Mouse (Mus musculus) left cerebral cortex, postnatal 36 days (tissue): Measurements from ENCODE around the gene H2afy2. TPM values are rescaled to one million over a fixed set of nuclear protein-coding genes. Genes with fewer than 3 reads are reported as not detected.
A peak's percentile ranks its signal among the peaks of the same experiment; 100 is the strongest.

Experiments
- DNase-seq, 2 experiments: peaks; one replicate each; pipeline ENCODE4 v3.0.0; 2021 to 2022; ENCODE audit warnings: low spot score in 2 of 2, mixed read lengths in 1 of 2
- intact Hi-C: fragments of 180-260 bp; cut with DNase I; formaldehyde crosslinking; loops from one replicate; pipeline ENCODE4 v1.15.1; 2025
- total RNA-seq, 2 experiments: library from RNA; stranded (reverse); gene quantifications; 2 replicates each; pipeline ENCODE4 v1.2.3; 2021

Gene H2afy2
- 10 to 100 TPM; 26.2 to 26.6 TPM for total RNA-seq

DNA sequence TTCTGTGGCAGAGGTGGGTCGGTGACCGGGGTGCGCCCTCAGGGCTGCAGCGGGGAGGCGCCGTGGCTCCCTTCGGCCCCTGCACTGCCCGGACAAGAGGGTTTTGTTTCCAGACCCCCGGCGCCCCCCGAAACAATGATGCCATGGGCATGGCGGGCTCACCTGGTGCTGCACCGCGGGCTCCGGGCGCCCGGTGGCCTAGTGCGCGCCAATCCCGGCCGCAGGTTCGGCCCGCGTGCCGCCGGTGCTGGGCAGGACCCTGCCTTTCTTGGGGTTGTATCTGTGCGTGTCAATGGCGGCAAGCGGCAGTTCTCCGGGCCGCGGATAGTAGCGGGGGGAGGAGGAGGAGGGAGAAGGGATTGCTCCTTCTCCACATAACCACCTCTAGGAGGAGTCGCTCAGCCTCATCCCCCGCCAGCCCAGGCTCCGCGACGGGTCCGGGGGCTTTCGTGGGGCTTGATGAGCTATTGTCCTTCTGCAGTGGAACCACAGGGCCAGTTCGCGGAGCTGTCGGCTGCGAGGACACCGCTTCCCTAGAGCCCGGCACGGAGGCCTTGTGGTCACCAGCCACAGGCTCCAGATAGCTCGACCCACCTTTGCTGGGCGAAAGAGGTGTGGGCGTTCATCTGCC is at the start of gene H2afy2:
Gene H2afy2, minus strand, starts transcription at position 527 of the 631 bp plus-strand sequence.
- peak; percentile 78 to 83 for DNase-seq
- intact Hi-C loops = loop anchor here (5.0 kb wide), 1 partner anchor 86 kb away; the partner anchor contains the start of gene Tysnd1

DNA sequence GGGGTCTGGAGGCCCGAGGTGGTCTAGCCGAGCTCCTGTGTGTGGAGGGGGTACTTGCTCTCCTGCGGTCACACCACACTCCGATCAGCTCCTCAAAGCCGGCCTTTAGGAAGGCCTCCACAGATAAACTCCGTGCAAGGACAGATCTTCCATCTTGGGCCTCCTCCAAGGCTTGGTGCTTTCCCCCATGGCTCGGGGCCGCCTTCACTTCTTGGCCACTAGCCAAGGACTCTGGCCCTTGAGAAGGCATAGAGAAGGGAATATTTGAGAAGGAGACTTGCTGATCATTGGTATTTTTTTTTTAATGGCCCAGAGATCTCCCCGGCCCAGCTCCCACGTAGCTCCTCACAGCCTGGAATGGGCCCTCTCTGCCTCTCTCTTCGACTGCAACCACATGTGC is 48.8 kb upstream of the H2afy2 start:
- no peak for DNase-seq
- intact Hi-C loops = no loop called here

DNA sequence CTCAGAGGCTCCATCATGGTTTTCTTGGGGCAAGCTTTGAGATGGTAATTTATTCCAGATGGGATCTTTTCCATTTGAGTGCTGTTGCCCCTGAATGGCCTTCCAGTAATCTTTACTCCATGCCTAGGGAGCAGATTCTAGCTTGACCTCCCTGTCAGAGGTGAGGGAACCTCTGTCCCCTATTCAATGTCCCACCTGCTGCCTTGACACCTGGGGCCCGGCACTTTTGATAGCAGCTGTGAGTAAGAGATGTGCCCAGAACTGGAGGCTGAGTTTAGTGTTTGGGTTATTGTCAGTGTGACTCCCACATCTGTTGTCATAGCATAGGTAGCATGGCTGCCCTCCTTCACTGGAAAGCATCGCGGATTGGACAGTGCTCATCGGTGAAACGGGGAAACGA is 47.8 kb upstream of the H2afy2 start:
- intact Hi-C loops = no loop called here

DNA sequence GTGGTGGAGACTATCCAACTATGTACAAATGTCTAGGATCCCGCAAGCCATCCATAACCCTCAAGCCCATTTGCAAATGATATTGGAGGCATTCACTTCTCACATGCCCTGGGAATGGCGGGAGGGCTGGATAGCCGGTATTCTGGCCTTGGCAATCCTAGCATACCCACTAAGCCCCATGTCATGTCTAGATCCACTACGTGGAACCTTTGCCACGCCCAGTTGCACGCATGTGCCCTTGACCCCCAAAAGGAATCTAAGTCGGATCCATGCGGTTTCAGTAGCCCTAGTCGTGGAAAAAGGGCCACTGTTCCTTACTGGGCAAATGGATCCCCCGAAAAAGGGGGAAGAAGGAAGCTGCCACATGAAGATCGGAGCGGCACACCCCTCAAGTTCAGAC is 47.3 kb upstream of the H2afy2 start:
- DNase-seq = no peak
- intact Hi-C loops = no loop called here

More for the DNA sequence above, 47.8 kb upstream of the H2afy2 start:
- no peak for DNase-seq

DNA sequence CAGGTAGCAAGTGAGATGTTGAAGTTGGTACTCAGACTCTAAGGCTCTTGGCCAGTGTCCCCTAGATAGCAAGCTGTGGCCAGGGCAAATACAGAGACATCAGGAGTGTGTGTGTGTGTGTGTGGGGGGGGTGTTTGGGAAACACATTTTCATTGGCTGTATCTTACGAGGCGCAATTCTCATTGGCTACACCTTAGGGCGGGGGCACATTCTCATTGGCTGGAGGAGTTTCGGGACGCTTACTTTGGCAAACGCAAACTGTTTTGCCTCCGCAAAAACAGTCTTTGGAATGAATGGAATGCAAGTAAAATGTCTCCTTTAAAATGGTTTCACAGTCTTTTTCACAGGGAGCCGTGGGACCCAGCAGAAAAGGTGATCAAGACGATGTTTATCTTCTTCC is 46.9 kb upstream of the H2afy2 start:
- intact Hi-C loops = no loop called here

DNA sequence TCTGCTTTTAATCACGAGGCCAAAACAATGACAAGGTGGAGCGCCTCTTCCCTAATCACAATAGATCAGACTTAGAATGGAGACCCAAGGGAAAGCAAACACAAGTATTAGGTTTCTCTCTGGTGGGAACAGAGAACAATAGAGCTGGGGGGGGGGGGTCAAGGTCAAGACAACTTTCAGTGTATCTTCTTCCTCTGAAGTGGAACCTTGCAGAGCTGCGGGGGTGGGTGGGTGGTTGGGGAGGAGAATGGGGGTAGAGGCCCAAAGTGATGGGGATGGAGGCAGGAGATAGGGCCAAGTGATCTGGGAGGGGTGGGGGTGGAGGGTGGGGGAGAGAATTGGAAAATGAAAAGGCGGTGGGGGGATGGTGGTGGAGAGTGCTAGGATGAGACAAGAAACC is 45.1 kb upstream of the H2afy2 start:
- intact Hi-C loops = no loop called here
- no peak for DNase-seq

More for the DNA sequence above, 46.9 kb upstream of the H2afy2 start:
- no peak for DNase-seq

DNA sequence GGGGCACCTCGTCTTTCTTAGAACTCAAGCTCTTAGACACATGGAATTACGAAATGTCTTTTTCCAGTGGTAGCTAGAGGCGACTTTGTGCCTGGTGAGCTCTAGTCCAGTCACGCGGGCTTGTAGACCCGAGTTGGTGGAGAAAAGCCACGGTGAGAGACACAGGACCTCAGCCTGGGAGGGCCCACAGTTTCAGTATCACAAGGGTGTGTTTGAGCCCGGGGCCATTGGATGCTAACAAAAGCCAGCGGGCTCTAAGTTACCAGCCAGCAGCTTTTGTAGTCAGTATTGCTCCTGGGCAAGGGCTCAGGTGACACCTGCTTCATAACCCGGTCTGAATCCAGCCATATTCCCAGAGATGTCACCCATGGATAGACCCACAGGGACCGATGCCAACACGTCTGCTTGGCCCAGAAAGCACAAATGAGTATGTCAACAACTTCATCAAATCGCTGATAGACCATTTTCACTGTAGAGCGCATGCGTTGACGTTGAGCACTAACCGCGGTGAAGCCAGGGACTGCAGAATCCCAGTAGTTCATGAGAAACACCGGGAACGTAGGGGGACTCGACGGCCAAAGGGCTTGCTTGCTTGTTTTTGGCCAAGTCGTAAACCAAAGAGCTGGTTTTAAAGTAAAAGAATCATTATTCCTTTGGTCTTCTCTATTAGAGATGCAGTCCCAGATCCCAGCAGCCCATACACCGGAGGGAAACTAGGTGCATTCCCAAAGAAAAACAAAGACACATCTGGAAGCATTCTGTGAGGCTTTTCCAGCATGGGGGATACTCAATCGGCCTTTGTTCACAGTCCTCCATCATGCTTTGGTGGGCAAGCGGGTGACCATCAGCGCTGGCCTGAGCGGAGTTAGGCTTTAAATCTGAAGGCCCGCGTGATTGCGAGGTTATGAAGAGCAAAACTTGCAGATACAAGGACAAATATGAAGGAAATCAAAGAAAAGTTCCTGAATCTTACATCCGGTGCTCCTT is 44.3 kb upstream of the H2afy2 start:
- no peak for DNase-seq
- intact Hi-C loops = no loop called here

DNA sequence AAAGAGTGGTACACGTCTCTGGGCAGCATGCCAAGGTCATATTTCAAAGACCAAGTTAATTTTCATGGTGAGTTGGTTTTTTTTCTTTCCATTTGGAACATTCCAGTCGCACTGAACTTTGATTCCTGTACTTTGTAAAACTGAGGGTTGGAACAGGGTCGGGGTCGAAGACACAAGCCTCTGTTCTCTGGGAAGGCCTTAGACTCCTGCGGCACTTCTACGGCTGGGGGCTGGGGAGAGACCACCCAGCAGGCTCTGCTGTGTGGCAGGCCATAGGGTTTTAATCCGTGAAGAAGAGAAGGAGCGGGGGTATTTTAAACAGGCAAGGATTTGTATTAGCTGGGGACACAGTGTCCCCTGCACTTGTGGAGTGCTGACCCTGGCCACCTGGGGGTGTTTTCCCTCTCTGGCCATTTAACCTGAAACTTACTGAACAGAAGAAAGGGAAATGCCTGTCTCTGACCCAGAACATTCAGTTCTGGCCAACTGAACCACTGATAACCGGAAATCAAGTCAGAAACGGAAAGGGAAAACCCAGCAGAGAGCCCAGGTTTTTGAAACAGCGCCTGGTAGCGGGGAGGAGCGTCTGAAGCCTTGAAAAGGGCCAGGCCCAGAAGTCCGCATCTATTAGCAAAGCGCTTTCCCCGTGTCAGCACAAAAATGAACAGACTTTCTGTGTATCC is 42.9 kb upstream of the H2afy2 start:
- intact Hi-C loops = no loop called here
- DNase-seq = no peak

DNA sequence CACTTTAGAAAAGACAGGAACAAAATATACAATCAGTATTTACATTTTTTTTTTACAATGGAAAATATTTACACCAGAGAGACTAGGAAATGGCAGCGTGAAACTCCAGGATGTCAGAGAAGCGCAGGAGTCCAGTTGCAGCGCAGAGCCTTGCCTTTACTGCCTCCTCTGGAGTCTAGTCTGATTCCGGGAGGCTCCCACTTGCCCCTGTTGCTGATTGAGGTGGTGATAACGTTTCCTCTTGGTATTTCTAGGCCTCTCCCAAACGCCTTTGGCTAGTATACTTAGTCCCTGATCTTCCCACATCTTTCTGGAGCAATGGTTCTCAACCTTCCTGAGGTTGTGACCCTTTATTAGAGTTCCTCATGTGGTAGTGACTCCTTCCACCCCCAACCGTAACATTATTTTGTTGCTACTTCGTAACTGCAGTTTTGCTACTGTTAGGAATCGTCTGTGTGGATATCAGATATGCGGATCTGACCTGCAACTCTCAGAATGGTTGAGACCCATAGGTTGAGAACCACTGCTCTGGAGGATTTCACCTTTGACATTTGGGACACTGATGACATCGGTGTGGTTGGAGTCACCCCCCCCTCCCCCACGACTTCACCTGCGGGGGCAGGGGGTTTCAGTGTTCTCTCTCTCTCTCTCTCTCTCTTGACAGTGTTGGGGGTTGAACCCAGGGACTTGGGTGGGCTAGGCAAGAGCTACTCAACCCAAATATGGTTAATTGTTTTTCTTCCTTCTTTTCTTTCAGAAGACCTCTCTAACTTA is 42.2 kb upstream of the H2afy2 start:
- intact Hi-C loops = no loop called here

DNA sequence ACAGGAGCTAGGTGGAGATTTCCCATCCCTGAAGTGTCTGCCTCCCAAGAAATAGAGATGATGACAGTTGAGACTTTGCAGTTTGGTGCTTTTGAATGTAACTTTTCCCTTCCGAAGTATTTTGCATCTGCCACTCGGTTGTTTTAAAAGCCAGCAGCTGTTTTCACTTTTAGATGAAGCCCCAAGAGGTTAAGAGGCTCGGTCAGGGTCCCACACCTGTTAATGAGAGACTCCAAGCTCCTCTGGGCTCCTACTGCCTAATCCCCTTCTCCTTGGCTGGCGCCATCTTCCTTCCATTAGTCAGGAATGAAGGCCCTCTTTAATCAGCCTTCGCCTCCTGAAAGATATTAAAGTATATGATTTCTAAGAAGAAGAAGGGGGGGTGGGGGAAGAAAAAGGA is 41.6 kb upstream of the H2afy2 start:
- intact Hi-C loops = no loop called here

More for the DNA sequence above, 42.2 kb upstream of the H2afy2 start:
- no peak for DNase-seq

DNA sequence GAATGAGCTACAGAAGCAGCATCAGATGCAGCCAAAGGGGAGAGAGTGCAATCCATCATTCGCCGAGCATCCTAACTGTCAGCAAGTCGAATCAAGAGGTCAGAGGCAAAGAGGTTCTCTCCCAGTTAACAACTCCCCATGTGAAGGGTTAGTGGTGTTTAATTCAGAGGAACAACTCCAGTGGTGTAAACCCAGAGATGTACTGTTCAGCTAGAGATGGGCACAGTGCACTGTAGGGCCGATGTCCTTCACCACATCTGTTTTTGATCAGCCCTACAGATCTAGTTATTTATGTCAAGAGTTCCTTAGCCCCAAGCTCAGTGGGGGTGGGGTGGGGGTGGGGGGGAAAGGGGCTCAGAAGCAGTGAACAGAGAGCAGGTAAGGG is 39.8 kb upstream of the H2afy2 start:
- intact Hi-C loops = no loop called here
- DNase-seq = no peak

More for the DNA sequence above, 41.6 kb upstream of the H2afy2 start:
- DNase-seq = no peak

DNA sequence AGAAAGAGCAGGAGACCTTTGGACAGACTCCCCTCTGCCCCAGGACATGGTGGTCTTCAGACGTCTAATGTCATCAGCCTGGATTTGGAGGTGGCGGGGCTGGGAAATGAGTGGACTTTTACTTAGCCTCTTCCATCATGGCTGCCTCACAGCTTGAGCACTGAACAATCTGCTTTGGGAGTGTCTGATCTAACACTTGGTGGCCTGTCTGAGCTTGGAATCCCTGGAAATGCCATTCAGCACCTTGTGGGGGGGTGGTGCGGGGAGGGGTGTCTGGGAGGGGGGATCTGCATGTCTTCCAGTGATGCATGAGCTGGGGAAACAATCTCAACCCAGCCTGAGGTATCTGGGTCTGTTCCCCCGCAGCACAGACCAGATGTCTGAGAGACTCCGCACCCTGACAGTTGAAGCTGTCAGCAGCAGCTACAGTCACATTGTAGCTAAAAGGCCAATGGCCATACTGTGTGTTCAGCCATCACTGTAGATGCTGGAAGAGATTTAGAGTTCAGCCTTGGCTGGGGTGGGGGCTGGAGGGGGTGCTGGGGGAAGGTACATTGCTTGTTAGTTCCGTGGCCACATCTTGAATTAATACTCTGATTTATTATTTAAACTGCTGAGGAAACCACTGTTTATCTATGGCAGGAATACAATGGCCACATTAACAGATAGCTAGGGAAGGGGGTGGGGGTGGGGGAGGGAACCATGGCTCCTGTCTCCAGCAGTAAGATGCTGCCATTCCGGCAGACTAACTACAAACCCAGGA is 39.2 kb upstream of the H2afy2 start:
- intact Hi-C loops = no loop called here

DNA sequence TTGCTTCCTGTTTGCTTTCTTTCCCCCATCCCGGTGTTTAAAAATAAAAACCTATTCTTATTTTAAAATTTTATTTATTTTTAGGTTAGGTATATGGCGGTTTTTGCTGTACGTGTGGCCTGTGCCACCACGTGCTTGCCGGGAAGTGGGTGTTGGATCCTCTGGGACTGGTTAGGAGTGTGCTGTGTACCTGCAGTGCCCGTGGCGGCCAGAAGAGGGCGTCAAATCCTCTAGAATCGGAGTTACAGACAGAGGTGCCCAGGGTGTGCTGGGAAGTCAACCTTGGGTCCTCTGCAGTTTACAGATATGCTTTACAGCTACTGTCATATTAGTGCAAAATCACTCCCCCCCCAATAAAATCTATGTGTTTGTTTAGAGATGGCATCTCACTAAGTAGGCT is 36.1 kb upstream of the H2afy2 start:
- no peak for DNase-seq
- intact Hi-C loops = no loop called here

More for the DNA sequence above, 39.2 kb upstream of the H2afy2 start:
- no peak for DNase-seq

DNA sequence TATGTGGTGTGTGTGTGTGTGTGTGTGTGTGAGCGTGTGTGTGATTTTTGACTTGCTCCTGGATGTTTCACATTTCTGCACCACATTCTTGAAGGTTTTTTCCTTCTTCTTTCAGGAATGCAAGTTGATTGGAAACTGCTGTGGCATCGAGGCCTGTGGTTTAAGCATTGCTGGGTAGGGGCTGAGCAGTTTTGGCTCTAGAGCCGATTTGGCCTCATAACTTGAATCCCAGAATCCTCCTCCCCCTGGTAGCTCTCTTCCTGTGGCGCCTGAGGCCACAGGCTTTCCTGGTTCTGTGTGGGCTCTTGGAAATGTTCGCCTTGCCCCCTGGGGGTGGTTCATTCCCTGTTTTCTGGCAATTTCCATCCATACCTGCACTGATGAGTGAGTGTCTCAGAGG is 28.0 kb upstream of the H2afy2 start:
- no peak for DNase-seq
- intact Hi-C loops = no loop called here

DNA sequence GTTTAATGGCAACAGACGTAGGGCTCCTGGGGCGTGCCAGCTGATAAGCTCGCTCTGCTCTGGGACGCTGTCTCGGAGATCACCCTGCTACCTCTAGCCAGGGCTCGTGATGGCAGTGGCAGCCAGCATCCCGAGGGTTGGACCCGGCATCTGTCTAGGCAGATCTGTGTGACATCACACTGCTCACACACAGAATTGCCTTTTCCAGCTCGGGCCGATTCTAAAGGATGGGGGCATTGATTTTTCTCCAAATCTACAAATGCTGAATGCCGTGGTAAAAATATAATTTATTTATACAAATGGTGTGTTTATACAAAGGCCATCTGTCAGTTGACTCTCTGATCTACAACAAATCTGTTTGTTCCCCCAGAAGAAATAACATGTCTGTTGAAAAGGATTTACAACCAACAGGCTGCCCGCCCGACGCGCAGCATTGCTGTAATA is 14.2 kb upstream of the H2afy2 start:
- intact Hi-C loops = no loop called here
- no peak for DNase-seq

DNA sequence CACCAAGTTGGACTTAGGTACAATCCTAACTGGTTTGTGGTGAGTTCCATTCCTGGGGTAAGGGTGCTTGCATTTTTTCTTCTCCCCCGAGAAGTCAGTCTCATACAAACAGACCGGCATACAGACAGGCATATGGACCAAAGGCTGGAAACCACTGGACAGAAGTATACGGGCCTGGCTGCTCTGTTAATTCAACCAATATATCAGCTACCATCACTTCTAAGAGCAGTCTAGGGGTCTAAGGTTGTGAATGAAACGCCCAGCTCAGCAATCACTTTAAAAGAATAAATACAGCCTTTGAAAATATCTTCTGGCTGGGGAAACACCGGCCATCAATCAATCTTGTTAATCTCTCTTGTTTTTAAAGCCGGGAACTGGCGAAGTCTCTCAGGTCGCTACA is 11.5 kb upstream of the H2afy2 start:
- intact Hi-C loops = no loop called here
- no peak for DNase-seq

DNA sequence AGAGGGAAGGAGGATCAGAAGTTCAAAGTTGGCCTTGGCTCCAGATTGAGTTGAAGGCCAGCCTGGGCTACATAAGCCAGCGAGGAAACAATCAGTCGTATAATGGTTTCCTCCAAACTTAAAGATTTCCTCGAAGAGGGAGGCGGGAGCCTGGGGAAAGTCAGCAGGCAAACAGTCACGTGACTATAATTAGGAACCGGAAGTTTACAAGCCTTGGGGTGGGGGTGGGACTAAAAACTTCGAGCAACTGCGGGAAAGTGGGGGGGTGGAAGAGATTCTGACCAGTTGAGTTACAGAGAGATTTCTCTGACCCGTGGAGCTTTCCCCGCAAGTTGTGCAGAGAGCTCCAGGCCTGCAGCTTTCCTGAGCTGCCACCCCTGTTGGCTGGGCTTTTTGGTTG is 11.0 kb upstream of the H2afy2 start:
- DNase-seq = no peak

DNA sequence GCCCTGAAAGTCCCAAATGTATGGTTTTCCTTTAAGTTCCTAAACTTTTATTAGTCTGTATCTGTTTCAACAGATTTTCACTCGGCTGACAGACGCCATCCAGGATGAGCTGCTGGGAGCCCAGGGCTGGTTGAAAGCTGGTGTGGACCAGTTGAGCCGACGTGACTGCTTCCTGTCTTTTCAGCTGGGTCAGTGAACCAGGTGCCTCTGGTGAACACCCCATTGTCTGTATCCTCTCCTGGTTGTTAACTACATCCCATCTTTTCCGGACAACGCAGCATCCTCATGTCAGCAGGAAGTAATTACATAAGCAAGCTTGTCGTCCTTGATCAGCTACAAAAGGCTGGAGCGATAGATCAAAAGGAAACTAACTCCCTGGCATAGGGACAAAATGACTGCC is 9.1 kb upstream of the H2afy2 start:
- intact Hi-C loops = no loop called here
- DNase-seq = no peak

More for the DNA sequence above, 11.0 kb upstream of the H2afy2 start:
- intact Hi-C loops = no loop called here

DNA sequence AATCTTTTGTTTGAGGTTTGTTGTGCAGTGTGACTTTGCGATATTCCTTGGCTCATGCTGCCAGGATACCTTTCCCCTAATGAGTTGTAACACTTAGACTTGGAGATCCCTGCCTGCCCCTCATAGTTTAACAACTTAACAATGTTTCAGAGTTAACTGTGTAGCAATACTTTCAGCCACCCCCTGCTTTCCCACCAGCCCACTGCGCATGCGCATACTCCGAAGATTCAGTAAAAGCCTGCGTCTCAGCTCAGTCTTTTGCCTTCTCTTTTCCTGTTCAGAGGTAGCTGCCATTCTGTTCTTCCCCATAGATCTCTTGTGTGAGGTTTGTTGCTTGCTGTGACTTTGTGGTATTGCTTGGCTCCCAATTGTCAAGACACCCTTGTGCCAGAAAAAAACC is 4.6 kb upstream of the H2afy2 start:
- DNase-seq = no peak
- intact Hi-C loops = no loop called here
